Mouse (Mus musculus): ENCODE results near the gene Dnmt3b.

- TF ChIP-seq POLR2A (IDR thresholded peaks at IDR 0.05; ENCODE audit: insufficient read depth, low read depth, low read length): no peak
- TF ChIP-seq CTCF (IDR thresholded peaks at IDR 0.05; ENCODE audit: insufficient read depth, low read depth, low read length): no peak
Measured at GRCm38 (mm10) chr2:153603724-153604123, 45.5 kb upstream of the Dnmt3b start.

All from olfactory bulb, adult 2 months (tissue).